Mouse (Mus musculus) layer of hippocampus, adult 9-10 months (tissue): ENCODE data around the gene Bbip1.

Experiments used
- DNase-seq: peaks from one replicate; pipeline ENCODE4 v3.0.0; 2022; ENCODE audit warnings: low spot score

Bbip1 gene

GRCm38 (mm10) chr19:53890781-53891251, 53.6 kb downstream of the Bbip1 start:
- no peak for DNase-seq

GRCm38 (mm10) chr19:53890274-53890673, 54.2 kb downstream of the Bbip1 start:
- no peak for DNase-seq

- DNase-seq: no peak
These were observed 54.9 kb downstream of the Bbip1 start for GRCm38 (mm10) chr19:53889555-53889954.

- DNase-seq: no peak
These were observed 56.1 kb downstream of the Bbip1 start for GRCm38 (mm10) chr19:53888331-53888730.

- DNase-seq: no peak
These were observed 56.6 kb downstream of the Bbip1 start for GRCm38 (mm10) chr19:53887822-53888221.

GRCm38 (mm10) chr19:53886576-53887370, 57.7 kb downstream of the Bbip1 start:
- no peak for DNase-seq

- no peak for DNase-seq
These were observed 59.0 kb downstream of the Bbip1 start for GRCm38 (mm10) chr19:53885450-53885849.

- DNase-seq: no peak
These were observed 62.6 kb downstream of the Bbip1 start for GRCm38 (mm10) chr19:53881786-53882185.

GRCm38 (mm10) chr19:53880460-53880859, 64.0 kb downstream of the Bbip1 start:
- no peak for DNase-seq
